Mouse (Mus musculus): ENCODE measurements at regions not wholly inside any gene's neighbourhood (a gene's known extent, or its start where the extent isn't known, plus 50 kb on each side); places are given as distances from the start of the nearest gene placed in this dataset.

DNA sequence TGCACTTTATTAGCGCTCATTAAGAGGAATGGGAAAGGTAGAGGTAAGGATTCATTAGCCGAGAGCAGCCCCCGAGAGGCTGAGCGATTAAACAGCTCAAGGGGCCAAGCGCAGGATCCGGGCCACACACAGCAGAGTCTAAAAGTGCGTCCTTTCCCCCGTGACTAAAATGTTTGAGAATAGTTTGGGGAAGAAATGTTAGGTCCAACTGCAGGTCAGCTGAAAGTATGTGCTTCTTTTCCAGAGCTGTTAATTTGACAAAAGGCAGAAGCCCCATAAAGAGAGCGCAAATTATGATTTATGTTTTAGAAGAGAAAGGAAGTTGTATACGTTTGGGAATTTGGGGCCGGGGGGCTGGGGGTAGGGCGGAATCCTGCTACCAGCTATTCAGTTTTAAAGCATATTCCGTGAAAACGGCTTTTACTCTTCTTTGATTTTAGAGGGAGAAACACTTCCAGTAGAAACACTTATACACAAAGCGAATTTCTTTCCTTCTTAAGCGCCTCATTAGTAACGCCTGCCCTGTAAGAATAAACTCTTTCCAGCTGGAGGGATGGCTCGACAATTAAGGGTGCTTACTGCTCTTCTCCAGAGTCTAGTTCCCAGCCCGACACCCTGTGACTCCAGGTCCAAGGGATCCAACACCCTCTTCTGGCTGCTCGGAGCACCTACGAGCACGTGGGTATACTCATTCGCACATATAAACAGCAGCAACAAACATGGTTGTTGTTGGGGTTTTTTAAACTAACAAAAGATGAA is 210.8 kb upstream of the 1700056E22Rik start:
- no peaks in the 10 kb centered on the region for H3K9me3 ChIP-seq (ENCODE audit: control insufficient read depth, low read length)
- H3K27me3 ChIP-seq (replicated peaks; ENCODE audit: control insufficient read depth, insufficient read depth, low read length), result no peaks in the 10 kb centered on the region
- no peak overlapping the region for H3K4me3 ChIP-seq (ENCODE audit: low read depth, low read length)
- peak overlapping the region; percentile 45; the same call in 1 of the 2 replicates for H3K27ac ChIP-seq (replicated peaks; ENCODE audit: low read depth, low read length)
- H3K9ac ChIP-seq (ENCODE audit: low read depth, low read length), result no peak overlapping the region
- peaks cover 10% of the 10 kb centered on the region; the same call in 1 of the 2 replicates for H3K4me1 ChIP-seq (ENCODE audit: control insufficient read depth, insufficient read depth, low read length)
- ATAC-seq (ENCODE audit: low read depth) (peak; percentile 58; the same call in 1 of the 2 replicates), DNase-seq (ENCODE audit: low spot score) (peak; percentile 56)
- WGBS, result 57% methylated on average over 23 of the region's 23 CpGs
- H3K4me2 ChIP-seq (ENCODE audit: low read depth, low read length), result peak overlapping the region; percentile 47
- no peaks in the 10 kb centered on the region for H3K36me3 ChIP-seq (ENCODE audit: control insufficient read depth, insufficient read depth, low read length)

DNA sequence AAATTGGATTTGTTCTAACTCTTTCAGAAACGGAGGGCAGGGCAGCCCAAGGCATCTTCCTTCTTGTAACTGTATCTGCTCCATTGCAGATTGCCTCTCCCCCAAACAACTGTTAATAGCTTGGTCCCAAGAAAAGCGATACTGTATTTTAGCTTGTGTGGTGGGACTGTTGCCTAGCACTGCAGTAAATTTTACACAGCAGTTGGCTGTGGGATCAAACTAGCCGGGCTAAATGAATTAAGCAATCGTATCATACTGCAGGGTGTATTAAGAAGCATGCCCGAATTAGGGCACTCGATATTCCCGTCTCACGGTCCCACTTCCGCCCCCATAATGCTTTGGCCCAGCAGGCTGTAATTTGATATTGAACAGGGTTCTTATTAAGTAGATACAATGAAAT is 210.2 kb upstream of the 1700056E22Rik start:
- 36% methylated on average over 9 of the region's 9 CpGs for WGBS

DNA sequence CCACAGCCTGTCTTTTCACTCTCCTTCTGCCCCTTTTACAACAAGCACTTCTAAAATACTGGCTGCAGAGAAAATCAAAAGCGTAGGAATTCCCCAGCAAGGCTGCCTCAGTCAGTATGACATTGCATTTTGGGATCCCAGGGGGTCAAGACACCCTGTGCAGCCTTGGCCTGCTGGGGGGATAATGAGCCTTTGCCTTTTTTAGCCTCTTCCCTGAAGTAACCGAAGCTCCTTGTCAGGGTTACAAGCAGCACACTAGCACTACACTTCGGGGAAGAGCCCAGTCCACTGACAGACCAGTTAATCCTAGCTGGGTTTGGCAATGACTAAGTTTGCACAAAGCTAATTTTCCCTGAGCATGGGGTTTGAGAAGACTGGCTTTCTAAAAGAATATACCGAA is 207.7 kb upstream of the 1700056E22Rik start:
- no peak overlapping the region for H3K9ac ChIP-seq (ENCODE audit: low read depth, low read length)
- ATAC-seq (ENCODE audit: low read depth), result no peak
- 52% methylated on average over 4 of the region's 4 CpGs for WGBS

More for the DNA sequence above, 210.2 kb upstream of the 1700056E22Rik start:
- Histone ChIP-seq H3K4me1 (ENCODE audit: control insufficient read depth, insufficient read depth, low read length) (peaks cover 10% of the 10 kb centered on the region; the same call in 1 of the 2 replicates), H3K9ac (ENCODE audit: low read depth, low read length) (no peak overlapping the region), H3K9me3 (ENCODE audit: control insufficient read depth, low read length) (no peaks in the 10 kb centered on the region), H3K4me3 (ENCODE audit: low read depth, low read length) (no peak overlapping the region), H3K36me3 (ENCODE audit: control insufficient read depth, insufficient read depth, low read length) (no peaks in the 10 kb centered on the region), H3K4me2 (ENCODE audit: low read depth, low read length) (peak overlapping the region; percentile 47), H3K27ac (replicated peaks; ENCODE audit: low read depth, low read length) (peak overlapping the region; percentile 45; the same call in 1 of the 2 replicates), H3K27me3 (replicated peaks; ENCODE audit: control insufficient read depth, insufficient read depth, low read length) (no peaks in the 10 kb centered on the region)
- ATAC-seq (ENCODE audit: low read depth) (peak; percentile 92), DNase-seq (ENCODE audit: low spot score) (peak; percentile 89)

DNA sequence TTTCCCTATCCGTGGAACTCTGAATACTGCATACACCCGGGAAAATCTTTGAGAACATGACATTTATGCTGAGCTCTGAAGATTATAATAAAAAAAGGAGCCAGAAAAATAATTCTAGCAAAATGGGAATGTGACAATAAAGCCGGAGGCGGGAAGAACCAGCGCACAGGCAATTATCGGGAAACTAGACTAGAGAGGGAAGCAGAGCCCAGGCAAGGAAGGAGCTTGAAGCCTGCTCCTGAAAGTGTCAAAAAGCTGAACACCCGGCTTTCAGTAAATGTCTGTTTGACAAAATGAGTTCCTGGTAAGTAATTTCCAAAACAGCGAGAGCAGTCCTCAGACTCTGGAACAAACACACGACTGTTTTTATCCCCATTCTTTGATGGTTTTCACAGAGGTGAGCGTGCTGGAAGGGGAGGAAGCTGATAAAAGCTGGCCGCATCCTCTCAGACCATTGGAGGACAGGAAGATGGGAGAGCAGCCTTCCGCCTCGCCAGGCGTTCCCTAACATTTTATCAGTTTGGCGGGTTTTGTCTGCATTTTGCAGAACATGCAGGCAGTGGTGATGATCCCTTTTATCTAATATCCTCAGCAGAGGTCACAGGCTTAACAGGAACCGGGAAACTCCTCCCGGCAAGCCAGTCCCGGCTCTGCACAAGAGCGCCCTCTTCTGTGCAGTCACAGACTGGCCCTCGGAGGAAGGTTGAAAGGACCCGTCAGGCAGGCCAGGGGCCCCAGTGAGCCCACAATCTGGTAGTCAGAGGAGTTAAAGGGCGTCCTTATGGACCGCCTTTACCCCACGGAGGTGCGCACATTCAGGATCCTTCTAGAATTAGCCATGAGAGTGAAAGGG is 201.3 kb upstream of the 1700056E22Rik start:
- Histone ChIP-seq H3K4me2 (ENCODE audit: low read depth, low read length) (peak overlapping the region; percentile 46), H3K27ac (replicated peaks; ENCODE audit: low read depth, low read length) (no peak overlapping the region), H3K4me1 (ENCODE audit: control insufficient read depth, insufficient read depth, low read length) (no peaks in the 10 kb centered on the region), H3K9ac (ENCODE audit: low read depth, low read length) (0 out of 2 replicates have a peak overlapping the region, but pooled peaks have one; percentile 9), H3K9me3 (ENCODE audit: control insufficient read depth, low read length) (no peaks in the 10 kb centered on the region), H3K4me3 (ENCODE audit: low read depth, low read length) (peak overlapping the region; percentile 17), H3K27me3 (replicated peaks; ENCODE audit: control insufficient read depth, insufficient read depth, low read length) (no peaks in the 10 kb centered on the region; the same call in none of the 2 replicates), H3K36me3 (ENCODE audit: control insufficient read depth, insufficient read depth, low read length) (no peaks in the 10 kb centered on the region)
- DNase-seq (ENCODE audit: low spot score) (peak; percentile 70), ATAC-seq (ENCODE audit: low read depth) (peak; percentile 55; the same call in 1 of the 2 replicates)
- 20% methylated on average over 25 of the region's 25 CpGs for WGBS

More for the DNA sequence above, 207.7 kb upstream of the 1700056E22Rik start:
- DNase-seq (ENCODE audit: low spot score), result no peak
- peaks cover 10% of the 10 kb centered on the region; the same call in 1 of the 2 replicates for H3K4me1 ChIP-seq (ENCODE audit: control insufficient read depth, insufficient read depth, low read length)
- no peak overlapping the region for H3K4me2 ChIP-seq (ENCODE audit: low read depth, low read length)
- H3K27me3 ChIP-seq (replicated peaks; ENCODE audit: control insufficient read depth, insufficient read depth, low read length), result no peaks in the 10 kb centered on the region; the same call in 1 of the 2 replicates
- no peak overlapping the region for H3K4me3 ChIP-seq (ENCODE audit: low read depth, low read length)
- H3K9me3 ChIP-seq (ENCODE audit: control insufficient read depth, low read length), result no peaks in the 10 kb centered on the region
- no peak overlapping the region for H3K27ac ChIP-seq (replicated peaks; ENCODE audit: low read depth, low read length)
- no peaks in the 10 kb centered on the region for H3K36me3 ChIP-seq (ENCODE audit: control insufficient read depth, insufficient read depth, low read length)

DNA sequence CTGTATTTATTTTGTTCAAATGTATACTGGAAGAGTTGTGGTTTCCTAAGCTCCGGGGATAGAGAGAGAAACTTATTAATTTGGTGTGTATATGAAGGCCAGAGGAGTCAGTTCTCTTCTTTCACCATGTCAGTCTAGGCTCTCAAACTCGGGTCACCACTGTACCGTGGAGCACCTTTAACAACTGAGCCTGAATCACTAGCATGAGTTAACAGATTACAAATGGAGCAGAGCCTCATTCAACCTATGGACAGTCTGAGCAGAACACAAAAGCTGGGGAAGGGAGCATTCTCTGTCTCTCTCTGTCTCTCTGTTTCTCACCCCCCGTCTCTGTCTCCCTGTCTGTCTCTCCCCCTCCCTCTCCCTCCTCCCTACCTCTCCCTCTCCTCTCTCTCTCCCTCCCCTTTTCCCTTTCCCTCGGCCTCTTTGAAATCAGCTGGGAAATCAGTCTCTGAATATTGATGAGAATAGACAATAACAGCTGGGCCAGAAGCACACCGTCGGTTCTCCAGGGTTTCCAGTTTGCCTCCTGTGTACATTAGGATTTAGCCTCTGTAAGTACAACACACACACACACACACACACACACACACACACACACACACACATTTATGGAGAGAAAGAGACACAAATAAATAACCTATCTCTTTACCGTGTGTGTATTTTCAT is 200.4 kb upstream of the 1700056E22Rik start:
- H3K9me3 ChIP-seq (ENCODE audit: control insufficient read depth, low read length), result no peaks in the 10 kb centered on the region
- H3K4me2 ChIP-seq (ENCODE audit: low read depth, low read length), result no peak overlapping the region
- no peaks in the 10 kb centered on the region for H3K4me1 ChIP-seq (ENCODE audit: control insufficient read depth, insufficient read depth, low read length)
- no peak for ATAC-seq (ENCODE audit: low read depth)
- H3K36me3 ChIP-seq (ENCODE audit: control insufficient read depth, insufficient read depth, low read length), result no peaks in the 10 kb centered on the region
- no peak overlapping the region for H3K4me3 ChIP-seq (ENCODE audit: low read depth, low read length)
- no peaks in the 10 kb centered on the region; the same call in none of the 2 replicates for H3K27me3 ChIP-seq (replicated peaks; ENCODE audit: control insufficient read depth, insufficient read depth, low read length)
- H3K27ac ChIP-seq (replicated peaks; ENCODE audit: low read depth, low read length), result no peak overlapping the region
- DNase-seq (ENCODE audit: low spot score), result no peak
- no peak overlapping the region for H3K9ac ChIP-seq (ENCODE audit: low read depth, low read length)
- WGBS, result 59% methylated on average over 8 of the region's 8 CpGs

DNA sequence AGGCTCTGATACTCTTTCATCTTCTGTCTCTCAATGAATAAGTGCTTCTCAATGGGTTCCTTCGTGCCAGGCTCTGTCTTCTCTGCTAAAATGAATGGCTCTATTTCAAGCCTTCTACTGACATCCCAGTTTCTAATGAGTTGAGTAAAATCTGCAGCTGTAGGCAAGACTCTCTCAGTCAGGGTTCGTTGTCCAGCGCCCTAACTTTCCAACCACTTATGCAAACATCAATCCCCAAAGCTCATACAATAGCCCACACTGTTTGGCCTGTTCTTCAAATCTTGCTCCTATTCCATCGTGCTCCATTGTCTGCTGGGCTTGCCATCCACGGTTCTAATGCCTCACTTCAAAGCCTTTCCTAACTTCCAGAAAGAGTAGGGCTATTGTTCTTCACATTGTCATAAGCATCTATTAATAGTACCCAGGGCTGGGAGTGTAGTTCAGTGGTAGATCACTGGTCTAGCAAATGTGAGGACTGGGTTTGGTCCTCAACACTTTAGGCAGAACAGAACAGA is 199.7 kb upstream of the 1700056E22Rik start:
- no peak for ATAC-seq (ENCODE audit: low read depth)

DNA sequence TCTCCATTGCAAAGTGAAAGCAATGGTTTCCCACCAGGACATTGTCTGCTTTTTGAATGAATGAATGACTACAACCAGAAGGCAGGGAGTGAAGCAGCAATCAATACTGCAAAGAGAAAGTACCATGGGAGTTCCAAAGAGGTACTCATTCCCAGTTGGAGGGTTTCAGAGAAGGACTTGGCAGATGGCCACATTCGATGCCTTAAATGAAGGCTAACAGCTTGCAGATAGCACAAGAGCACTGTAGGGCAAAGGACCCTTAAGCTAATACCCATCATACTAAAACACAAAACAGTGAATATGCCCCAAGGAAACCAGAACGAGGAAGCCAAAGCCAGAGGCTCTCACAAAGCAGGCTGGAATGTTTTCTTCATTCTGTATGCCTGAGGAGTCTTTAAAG is 188.2 kb upstream of the 1700056E22Rik start:
- ATAC-seq (ENCODE audit: low read depth) (no peak), DNase-seq (ENCODE audit: low spot score) (no peak)
- Histone ChIP-seq H3K36me3 (ENCODE audit: control insufficient read depth, insufficient read depth, low read length) (no peaks in the 10 kb centered on the region), H3K9me3 (ENCODE audit: control insufficient read depth, low read length) (no peaks in the 10 kb centered on the region), H3K4me2 (ENCODE audit: low read depth, low read length) (no peak overlapping the region), H3K27me3 (replicated peaks; ENCODE audit: control insufficient read depth, insufficient read depth, low read length) (no peaks in the 10 kb centered on the region), H3K27ac (replicated peaks; ENCODE audit: low read depth, low read length) (no peak overlapping the region), H3K9ac (ENCODE audit: low read depth, low read length) (no peak overlapping the region), H3K4me3 (ENCODE audit: low read depth, low read length) (no peak overlapping the region), H3K4me1 (ENCODE audit: control insufficient read depth, insufficient read depth, low read length) (no peaks in the 10 kb centered on the region)
- WGBS, result 57% methylated on average over 2 of the region's 2 CpGs

More for the DNA sequence above, 199.7 kb upstream of the 1700056E22Rik start:
- Histone ChIP-seq H3K27me3 (replicated peaks; ENCODE audit: control insufficient read depth, insufficient read depth, low read length) (no peaks in the 10 kb centered on the region; the same call in none of the 2 replicates), H3K4me3 (ENCODE audit: low read depth, low read length) (no peak overlapping the region), H3K27ac (replicated peaks; ENCODE audit: low read depth, low read length) (no peak overlapping the region), H3K4me1 (ENCODE audit: control insufficient read depth, insufficient read depth, low read length) (no peaks in the 10 kb centered on the region), H3K36me3 (ENCODE audit: control insufficient read depth, insufficient read depth, low read length) (no peaks in the 10 kb centered on the region), H3K9me3 (ENCODE audit: control insufficient read depth, low read length) (no peaks in the 10 kb centered on the region), H3K4me2 (ENCODE audit: low read depth, low read length) (no peak overlapping the region), H3K9ac (ENCODE audit: low read depth, low read length) (no peak overlapping the region)
- 70% methylated on average over 5 of the region's 5 CpGs for WGBS
- DNase-seq (ENCODE audit: low spot score), result no peak

DNA sequence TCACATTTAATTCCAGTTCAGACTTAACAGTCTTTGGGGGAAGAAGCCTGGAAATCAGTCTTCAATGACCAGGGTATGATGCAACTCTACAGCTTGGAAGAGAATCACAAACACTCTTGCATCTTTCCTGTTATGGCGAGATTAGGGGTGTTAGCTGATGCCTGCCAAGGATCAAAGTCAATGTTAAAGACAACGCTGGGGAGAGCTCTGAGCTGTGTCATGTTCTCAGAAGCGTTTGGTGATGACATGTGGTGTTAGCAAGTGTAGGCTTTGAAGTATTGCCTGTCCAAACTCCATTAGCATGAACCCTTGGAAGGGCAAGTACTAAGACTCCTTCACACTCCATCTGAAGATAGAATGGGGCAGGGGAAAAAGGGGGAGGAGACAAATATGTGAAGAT is 187.7 kb upstream of the 1700056E22Rik start:
- H3K4me1 ChIP-seq (ENCODE audit: control insufficient read depth, insufficient read depth, low read length), result no peaks in the 10 kb centered on the region
- no peak overlapping the region for H3K9ac ChIP-seq (ENCODE audit: low read depth, low read length)
- H3K4me2 ChIP-seq (ENCODE audit: low read depth, low read length), result no peak overlapping the region
- H3K4me3 ChIP-seq (ENCODE audit: low read depth, low read length), result no peak overlapping the region
- WGBS, result 55% methylated on average over 3 of the region's 3 CpGs
- H3K27me3 ChIP-seq (replicated peaks; ENCODE audit: control insufficient read depth, insufficient read depth, low read length), result no peaks in the 10 kb centered on the region
- H3K27ac ChIP-seq (replicated peaks; ENCODE audit: low read depth, low read length), result no peak overlapping the region
- H3K9me3 ChIP-seq (ENCODE audit: control insufficient read depth, low read length), result no peaks in the 10 kb centered on the region
- ATAC-seq (ENCODE audit: low read depth) (no peak), DNase-seq (ENCODE audit: low spot score) (no peak)
- H3K36me3 ChIP-seq (ENCODE audit: control insufficient read depth, insufficient read depth, low read length), result no peaks in the 10 kb centered on the region
